Mouse (Mus musculus) midbrain, postnatal 0 days (tissue): ENCODE results near the gene Gm20388. TPM values are rescaled to one million over a fixed set of nuclear protein-coding genes. Genes with fewer than 3 reads are reported as not detected.

ENCODE experiments used
- ATAC-seq: fragments of 200-750 bp; cut with Nextera tagmentation; 2 replicates; pipeline ENCODE4 v1.8.0; 2017; ENCODE audit warnings: moderate number of reproducible peaks, mild to moderate bottlenecking, moderate TSS enrichment, moderate library complexity; ENCODE audit not compliant: low FRiP score
- DNase-seq: peaks from one replicate; pipeline ENCODE4 v3.0.0-alpha.2; 2015; ENCODE audit warnings: low spot score
- H3K27ac ChIP-seq: fragments of 300-500 bp; sonication (generic); 2 replicates; pipeline ENCODE4 v1.5.1; 2014; ENCODE audit warnings: low read depth, mild to moderate bottlenecking, low read length, mixed read lengths
- H3K27me3 ChIP-seq: fragments of 300-500 bp; sonication (generic); 2 replicates; pipeline ENCODE4 v1.6.1; 2014; ENCODE audit warnings: low read length, control low read depth, mixed read lengths; ENCODE audit not compliant: insufficient read depth
- H3K36me3 ChIP-seq: fragments of 300-500 bp; sonication (generic); 2 replicates; pipeline ENCODE4 v1.6.1; 2014; ENCODE audit warnings: low read length, control low read depth, mixed read lengths; ENCODE audit not compliant: insufficient read depth
- H3K4me1 ChIP-seq: fragments of 300-500 bp; sonication (generic); 2 replicates; pipeline ENCODE4 v1.6.1; 2014; ENCODE audit warnings: mild to moderate bottlenecking, control low read depth, antibody characterized with exemption, low read length, mixed read lengths; ENCODE audit not compliant: insufficient read depth
- H3K4me2 ChIP-seq: fragments of 300-500 bp; sonication (generic); 2 replicates; pipeline ENCODE4 v1.6.1; 2014; ENCODE audit warnings: low read depth, mild to moderate bottlenecking, low read length, mixed read lengths; ENCODE audit not compliant: poor library complexity, severe bottlenecking
- H3K4me3 ChIP-seq: fragments of 300-500 bp; sonication (generic); 2 replicates; pipeline ENCODE4 v1.5.1; 2014; ENCODE audit warnings: low read depth, mild to moderate bottlenecking, low read length, moderate library complexity
- H3K9ac ChIP-seq: fragments of 300-500 bp; sonication (generic); replicated peaks from 2 replicates; pipeline ENCODE4 v1.6.1; 2014; ENCODE audit warnings: mild to moderate bottlenecking, low read length, moderate library complexity, mixed read lengths; ENCODE audit not compliant: poor library complexity, severe bottlenecking
- H3K9me3 ChIP-seq: fragments of 300-500 bp; sonication (generic); 2 replicates; pipeline ENCODE4 v1.6.1; 2016; ENCODE audit warnings: low read length, control low read depth
- CTCF ChIP-seq: IDR thresholded peaks from 2 replicates; pipeline ENCODE4 v1.5.1; 2016; ENCODE audit warnings: antibody characterized with exemption, mild to moderate bottlenecking
- WGBS: fragments of 180-500 bp; shearing (Covaris S2); extraction: QIAGEN DNeasy Blood & Tissue Kit; methylation state at CpG from one replicate; pipeline ENCODE4 v1.1.7; 2014; 5-methylcytosine and 5-hydroxymethylcytosine counted together
- polyA plus RNA-seq: library from polyadenylated mRNA; unstranded; fragments of >200 nt; fragmentation: Nextera tagmentation; extraction: Ambion mirVana; gene quantifications from 2 replicates; pipeline ENCODE4 v1.2.1, GENCODE M21; 2015
- total RNA-seq: library from RNA; depleted of rRNA; stranded (reverse); fragments of >200 nt; gene quantifications from 2 replicates; pipeline ENCODE4 v1.2.3, GENCODE M21; 2014

Gm20388 gene
- total and polyA plus RNA-seq, 2 experiments from 2014 or later = 74.2 TPM; not detected in 1

DNA sequence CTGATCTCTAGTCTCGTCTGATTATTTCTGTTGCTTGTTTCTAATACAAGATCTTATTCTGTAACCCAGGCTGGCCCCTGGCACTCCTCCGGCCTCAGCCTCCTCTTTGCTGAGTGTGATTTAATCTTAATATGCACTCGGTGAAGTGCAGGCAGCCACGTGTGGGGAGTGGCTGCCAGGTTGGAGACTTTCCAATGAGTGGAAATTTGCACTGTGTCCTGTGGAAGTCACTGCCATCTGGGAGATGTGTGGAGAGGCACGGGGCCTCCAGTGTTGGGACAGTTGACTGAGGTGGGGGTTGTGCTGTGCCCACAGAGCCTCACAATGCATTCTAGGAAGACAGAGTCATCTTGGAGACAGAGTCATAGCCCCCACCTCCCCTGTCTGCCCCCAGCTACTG lies 1871.9 kb downstream of the Gm20388 start:
- Histone ChIP-seq H3K4me3 (no peak overlapping the region), H3K36me3 (peaks cover 14% of the 10 kb centered on the region; the same call in 1 of the 2 replicates), H3K9ac (no peak overlapping the region), H3K4me1 (no peaks in the 10 kb centered on the region), H3K27ac (no peak overlapping the region), H3K9me3 (no peaks in the 10 kb centered on the region), H3K4me2 (no peak overlapping the region), H3K27me3 (no peaks in the 10 kb centered on the region)
- DNase-seq = no peak
- no peak for ATAC-seq
- no peak for TF ChIP-seq CTCF
- WGBS = 71% methylated on average over 5 of the region's 5 CpGs

DNA sequence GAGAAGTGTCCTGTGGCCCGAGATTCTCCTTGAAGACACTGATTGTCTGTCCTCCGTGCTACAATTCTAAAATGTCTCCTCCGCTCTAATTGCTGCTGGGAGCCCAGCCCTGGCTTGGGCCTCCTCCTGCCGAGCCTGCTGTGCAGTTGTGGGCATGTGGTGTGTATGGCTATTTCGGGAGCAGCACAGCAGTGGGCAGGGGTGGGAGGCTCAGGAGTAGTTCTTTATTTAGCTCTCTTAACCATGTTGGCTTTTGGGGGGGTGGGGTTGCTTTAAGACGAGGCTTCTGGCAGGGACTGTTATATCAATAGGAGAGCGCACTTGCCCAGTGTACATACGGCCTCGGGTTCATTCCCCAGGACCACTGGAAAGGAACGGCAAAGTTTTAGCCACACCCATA lies 1875.9 kb downstream of the Gm20388 start:
- Histone ChIP-seq H3K9ac (no peak overlapping the region), H3K36me3 (peaks cover 21% of the 10 kb centered on the region), H3K9me3 (no peaks in the 10 kb centered on the region), H3K27ac (no peak overlapping the region), H3K4me3 (no peak overlapping the region), H3K4me1 (no peaks in the 10 kb centered on the region), H3K4me2 (no peak overlapping the region), H3K27me3 (no peaks in the 10 kb centered on the region)
- no peak for DNase-seq
- no peak for TF ChIP-seq CTCF
- ATAC-seq = no peak
- WGBS = 57% methylated on average over 10 of the region's 10 CpGs

DNA sequence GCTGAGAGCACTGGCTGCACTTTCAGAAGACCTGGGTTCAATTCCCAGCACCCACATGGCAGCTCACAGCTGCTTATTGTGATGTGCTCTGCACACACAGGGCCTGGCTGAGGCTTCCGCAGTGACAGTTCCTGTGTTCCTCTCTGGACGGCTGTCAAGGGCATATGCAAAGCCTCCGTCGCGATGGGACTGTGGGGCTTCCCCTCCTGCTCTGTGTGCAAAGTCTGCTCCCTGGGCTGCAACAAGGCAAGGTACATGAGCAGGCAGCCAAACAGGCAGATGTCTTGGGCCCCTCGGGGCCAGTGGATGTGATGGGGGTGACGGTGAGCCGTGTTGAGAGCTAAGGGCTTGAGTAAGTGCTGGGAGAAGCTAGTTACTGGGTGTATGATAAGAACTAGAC lies 1878.1 kb downstream of the Gm20388 start:
- Histone ChIP-seq H3K27me3 (no peaks in the 10 kb centered on the region), H3K4me2 (no peak overlapping the region), H3K9ac (no peak overlapping the region), H3K36me3 (peaks cover 33% of the 10 kb centered on the region), H3K4me3 (no peak overlapping the region), H3K27ac (no peak overlapping the region), H3K9me3 (no peaks in the 10 kb centered on the region), H3K4me1 (no peaks in the 10 kb centered on the region)
- 86% methylated on average over 8 of the region's 8 CpGs for WGBS
- ATAC-seq (no peak), DNase-seq (no peak)
- TF ChIP-seq CTCF = no peak

DNA sequence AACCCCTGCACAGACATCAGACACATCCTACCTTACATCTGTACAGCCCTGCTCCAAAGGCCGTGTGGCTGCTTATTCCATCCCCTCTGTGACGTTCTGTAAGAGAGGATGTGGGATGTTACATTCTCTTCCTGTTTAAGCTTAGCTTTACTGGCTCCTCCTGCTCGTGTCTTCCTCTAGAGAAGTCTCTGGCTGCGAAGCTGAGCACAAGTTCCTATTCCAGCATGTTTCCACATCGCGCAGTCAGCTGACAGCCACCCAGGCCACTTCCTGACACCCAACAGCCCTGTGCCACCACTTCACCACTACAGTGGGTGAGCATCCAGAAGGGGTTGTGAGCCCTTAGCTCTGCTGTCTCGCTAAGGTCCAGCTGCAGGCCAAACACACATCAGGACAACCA lies 1881.5 kb downstream of the Gm20388 start:
- no peak for ATAC-seq
- no peaks in the 10 kb centered on the region for H3K4me1 ChIP-seq
- WGBS = 84% methylated on average over 7 of the region's 7 CpGs

DNA sequence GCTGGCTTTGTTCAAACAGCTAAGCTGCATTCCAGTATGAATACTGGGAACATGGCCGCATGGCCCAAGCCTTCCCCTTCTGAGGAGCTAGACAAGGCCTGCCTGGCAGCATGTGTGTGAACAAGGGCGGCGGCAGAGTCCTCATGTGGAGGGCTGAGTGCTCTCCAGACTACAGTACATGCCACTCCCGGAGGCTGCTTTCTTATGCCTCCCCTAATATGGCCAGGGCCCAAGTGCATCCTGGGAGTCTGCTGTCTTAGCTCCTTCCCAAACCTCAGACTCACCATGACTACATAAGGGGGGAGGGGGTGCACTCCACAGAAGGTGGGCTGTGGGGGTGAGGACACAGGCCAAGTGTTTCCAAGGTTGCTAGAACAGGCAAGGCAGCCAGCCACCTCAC lies 1882.0 kb downstream of the Gm20388 start:
- Histone ChIP-seq H3K4me2 (no peak overlapping the region), H3K4me3 (no peak overlapping the region), H3K9me3 (no peaks in the 10 kb centered on the region), H3K27ac (no peak overlapping the region), H3K9ac (no peak overlapping the region), H3K4me1 (no peaks in the 10 kb centered on the region), H3K36me3 (peaks cover 43% of the 10 kb centered on the region), H3K27me3 (no peaks in the 10 kb centered on the region)
- no peak for TF ChIP-seq CTCF
- 79% methylated on average over 4 of the region's 4 CpGs for WGBS
- no peak for DNase-seq
- ATAC-seq = no peak

More for the DNA sequence above, 1881.5 kb downstream of the Gm20388 start:
- H3K27ac ChIP-seq = no peak overlapping the region
- no peak overlapping the region for H3K9ac ChIP-seq
- H3K4me3 ChIP-seq = no peak overlapping the region
- no peaks in the 10 kb centered on the region for H3K27me3 ChIP-seq
- DNase-seq = no peak
- no peak overlapping the region for H3K4me2 ChIP-seq
- H3K9me3 ChIP-seq = no peaks in the 10 kb centered on the region
- peaks cover 38% of the 10 kb centered on the region for H3K36me3 ChIP-seq
- TF ChIP-seq CTCF = no peak

DNA sequence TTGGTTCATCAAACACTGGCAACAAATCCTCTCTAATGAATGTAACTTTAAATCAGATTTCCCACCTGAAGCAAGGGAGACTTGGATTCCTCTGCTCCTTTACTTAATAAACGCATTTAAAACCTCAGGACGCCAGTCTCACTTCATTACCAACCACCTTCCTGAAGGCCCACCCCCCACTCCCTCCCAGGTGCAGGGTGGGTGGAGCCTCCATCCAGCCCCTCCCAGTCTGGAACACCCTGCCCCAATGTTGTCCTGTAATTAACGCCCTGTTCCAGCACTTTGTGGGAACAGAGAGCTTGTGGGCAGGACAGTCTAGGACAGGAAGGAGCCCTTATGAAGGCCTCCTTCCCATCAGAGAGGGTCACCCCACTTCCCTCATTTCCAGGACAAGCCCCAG lies 1883.5 kb downstream of the Gm20388 start:
- H3K27me3 ChIP-seq = no peaks in the 10 kb centered on the region
- H3K36me3 ChIP-seq = peaks cover 55% of the 10 kb centered on the region
- H3K4me3 ChIP-seq = no peak overlapping the region
- DNase-seq (no peak), ATAC-seq (no peak)
- no peak overlapping the region for H3K4me2 ChIP-seq
- no peaks in the 10 kb centered on the region for H3K9me3 ChIP-seq
- no peak overlapping the region for H3K9ac ChIP-seq
- H3K4me1 ChIP-seq = no peaks in the 10 kb centered on the region
- 51% methylated on average over 3 of the region's 3 CpGs for WGBS
- TF ChIP-seq CTCF = no peak
- no peak overlapping the region for H3K27ac ChIP-seq

DNA sequence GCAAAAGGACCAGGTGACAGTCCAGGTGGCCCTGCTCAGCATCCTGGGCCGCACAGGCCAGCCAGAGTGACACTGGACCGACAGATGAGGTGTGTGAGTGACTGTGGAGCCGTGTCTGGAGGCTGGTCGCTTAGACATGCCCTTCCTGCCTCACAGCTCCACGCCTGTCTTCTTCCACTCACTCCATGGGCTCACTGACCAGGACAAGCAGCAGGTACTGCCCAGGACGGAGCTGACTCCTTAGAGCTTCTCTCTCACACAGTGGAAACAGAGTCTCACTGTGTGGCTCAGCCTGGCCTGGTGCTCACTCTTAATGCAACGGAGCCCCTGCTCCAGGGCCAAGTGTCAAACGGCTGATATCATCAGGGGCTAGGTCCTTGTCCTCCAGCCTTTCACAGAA lies 1884.8 kb downstream of the Gm20388 start:
- peaks cover 68% of the 10 kb centered on the region for H3K36me3 ChIP-seq
- H3K4me1 ChIP-seq = no peaks in the 10 kb centered on the region
- no peak for TF ChIP-seq CTCF
- H3K27ac ChIP-seq = no peak overlapping the region
- 94% methylated on average over 8 of the region's 8 CpGs for WGBS
- no peak overlapping the region for H3K9ac ChIP-seq
- DNase-seq = no peak
- H3K4me2 ChIP-seq = no peak overlapping the region
- no peaks in the 10 kb centered on the region for H3K9me3 ChIP-seq
- no peak for ATAC-seq
- no peaks in the 10 kb centered on the region for H3K27me3 ChIP-seq
- H3K4me3 ChIP-seq = no peak overlapping the region
